Mouse (Mus musculus) lung, embryonic 14.5 days (tissue): ENCODE data around the gene Nmrk2. TPM values are rescaled to one million over a fixed set of nuclear protein-coding genes. Genes with fewer than 3 reads are reported as not detected.

Source experiments
- ATAC-seq: fragments of 200-750 bp; cut with Nextera tagmentation; 2 replicates; pipeline ENCODE4 v1.8.0; 2017; ENCODE audit warnings: mild to moderate bottlenecking, moderate TSS enrichment, moderate library complexity; ENCODE audit not compliant: insufficient read depth
- DNase-seq: peaks from one replicate; pipeline ENCODE4 v3.0.0-alpha.2; 2015
- H3K27ac ChIP-seq: fragments of 300-500 bp; sonication (generic); 2 replicates; pipeline ENCODE4 v1.5.1; 2014; ENCODE audit warnings: low read depth, mild to moderate bottlenecking, moderate library complexity
- H3K27me3 ChIP-seq: fragments of 300-500 bp; sonication (generic); 2 replicates; pipeline ENCODE4 v1.6.1; 2014; ENCODE audit warnings: low read length, control low read depth; ENCODE audit not compliant: insufficient read depth
- H3K36me3 ChIP-seq: fragments of 300-500 bp; sonication (generic); 2 replicates; pipeline ENCODE4 v1.6.1; 2014; ENCODE audit warnings: control low read depth; ENCODE audit not compliant: insufficient read depth
- H3K4me1 ChIP-seq: fragments of 300-500 bp; sonication (generic); 2 replicates; pipeline ENCODE4 v1.6.1; 2014; ENCODE audit warnings: antibody characterized with exemption, control low read depth; ENCODE audit not compliant: insufficient read depth
- H3K4me2 ChIP-seq: fragments of 300-500 bp; sonication (generic); 2 replicates; pipeline ENCODE4 v1.6.1; 2014; ENCODE audit warnings: mild to moderate bottlenecking
- H3K4me3 ChIP-seq: fragments of 300-500 bp; sonication (generic); 2 replicates; pipeline ENCODE4 v1.5.1; 2014; ENCODE audit warnings: low read depth, low read length
- H3K9ac ChIP-seq: fragments of 300-500 bp; sonication (generic); 2 replicates; pipeline ENCODE4 v1.6.1; 2014
- H3K9me3 ChIP-seq: fragments of 300-500 bp; sonication (generic); 2 replicates; pipeline ENCODE4 v1.6.1; 2016; ENCODE audit warnings: low read depth, low read length, control low read depth
- CTCF ChIP-seq: IDR thresholded peaks from 2 replicates; pipeline ENCODE4 v1.5.1; 2016; ENCODE audit warnings: antibody characterized with exemption, low read depth
- WGBS: fragments of 180-500 bp; shearing (Covaris S2); extraction: QIAGEN DNeasy Blood & Tissue Kit; methylation state at CpG from one replicate; pipeline ENCODE4 v1.1.7; 2014; 5-methylcytosine and 5-hydroxymethylcytosine counted together
- polyA plus RNA-seq: library from polyadenylated mRNA; unstranded; fragments of >200 nt; fragmentation: Nextera tagmentation; extraction: Ambion mirVana; gene quantifications from 2 replicates; pipeline ENCODE4 v1.2.1, GENCODE M21; 2014

Nmrk2 gene
- polyA plus RNA-seq, 1 experiment from 2014 or later = not detected

DNA sequence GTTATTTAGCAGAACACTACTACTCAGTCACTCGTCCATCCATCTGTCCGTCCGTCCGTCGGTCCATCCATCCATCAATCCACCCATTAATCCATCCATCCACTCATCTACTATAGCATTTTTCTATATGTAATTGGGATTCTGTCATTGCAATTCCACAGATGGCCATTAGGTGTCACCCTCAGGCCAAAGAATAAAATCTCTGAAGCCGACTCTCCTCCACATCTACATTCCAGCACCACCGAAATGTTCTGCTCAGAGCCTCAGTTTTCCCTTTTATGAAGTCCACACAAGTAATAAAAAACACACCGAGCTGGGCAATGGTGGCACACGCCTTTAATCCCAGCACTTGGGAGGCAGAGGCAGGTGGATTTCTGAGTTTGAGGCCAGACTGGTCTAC is 3.6 kb downstream of the Nmrk2 start:
- Histone ChIP-seq H3K27ac (no peak overlapping the region), H3K9ac (no peak overlapping the region), H3K4me1 (no peaks in the 10 kb centered on the region), H3K36me3 (no peaks in the 10 kb centered on the region), H3K4me3 (no peak overlapping the region), H3K9me3 (no peaks in the 10 kb centered on the region), H3K4me2 (no peak overlapping the region), H3K27me3 (peaks cover 25% of the 10 kb centered on the region)
- peak; percentile 89 for TF ChIP-seq CTCF
- DNase-seq (peak; percentile 91), ATAC-seq (no peak)
- under 1% methylated on average over 9 of the region's 9 CpGs for WGBS

DNA sequence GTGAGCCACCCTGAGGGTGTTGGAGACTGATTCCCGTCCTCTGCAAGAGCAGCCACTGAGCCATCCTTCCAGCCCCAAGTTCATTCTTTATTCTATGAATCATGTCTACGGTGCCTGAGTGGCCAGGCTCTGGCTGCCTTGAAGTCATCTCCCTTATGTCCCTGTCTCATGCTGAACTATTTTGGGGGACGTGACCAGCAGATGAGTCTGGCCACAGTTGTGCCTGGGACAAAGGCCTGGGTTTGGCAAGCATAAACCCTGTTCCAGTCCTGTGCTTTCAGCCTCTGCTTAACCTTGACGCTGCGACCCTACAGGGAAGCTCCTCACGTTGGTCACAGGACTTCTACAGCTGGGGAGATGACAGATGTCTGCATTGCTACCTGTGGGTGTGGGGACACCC is 4.5 kb downstream of the Nmrk2 start:
- WGBS = 48% methylated on average over 6 of the region's 6 CpGs
- ATAC-seq (no peak), DNase-seq (no peak)
- 0 out of 2 replicates have a peak, but pooled peaks cover 4% of the 10 kb centered on the region for H3K4me1 ChIP-seq
- TF ChIP-seq CTCF = no peak
- H3K9ac ChIP-seq = no peak overlapping the region
- H3K4me2 ChIP-seq = no peak overlapping the region
- H3K27me3 ChIP-seq = peaks cover 30% of the 10 kb centered on the region
- H3K27ac ChIP-seq = no peak overlapping the region
- H3K9me3 ChIP-seq = no peaks in the 10 kb centered on the region
- H3K36me3 ChIP-seq = no peaks in the 10 kb centered on the region
- H3K4me3 ChIP-seq = no peak overlapping the region

DNA sequence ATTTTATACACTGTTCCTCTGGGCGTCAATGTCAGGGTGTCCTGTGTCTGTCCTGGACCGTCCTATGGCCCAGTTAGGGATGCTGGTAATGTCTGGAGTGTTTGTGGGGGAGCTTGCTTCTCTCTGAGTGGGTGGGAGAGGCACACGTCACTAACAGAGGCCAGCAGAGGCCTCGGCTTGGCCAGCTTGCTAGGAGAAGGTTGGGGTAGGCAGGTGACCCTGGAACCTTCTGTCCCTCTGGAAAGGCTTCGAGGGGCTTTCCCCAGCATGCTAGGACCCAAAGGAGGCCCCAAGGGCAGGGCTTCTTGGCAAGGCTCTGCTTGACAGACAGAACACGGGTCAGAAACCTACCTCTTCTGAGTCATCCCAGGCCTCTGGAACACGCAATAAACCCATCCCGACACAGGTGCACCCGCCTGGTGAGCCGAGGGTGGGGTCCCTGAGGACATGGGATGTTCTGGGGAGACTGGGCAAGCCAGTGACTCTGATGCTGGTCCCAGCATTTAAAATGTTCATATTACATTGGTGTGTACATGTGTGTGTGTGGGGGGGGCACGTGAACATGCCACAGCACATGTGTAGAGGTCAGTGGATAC is 5.3 kb downstream of the Nmrk2 start:
- Histone ChIP-seq H3K4me1 (0 out of 2 replicates have a peak, but pooled peaks cover 4% of the 10 kb centered on the region), H3K4me2 (no peak overlapping the region), H3K27ac (no peak overlapping the region), H3K4me3 (no peak overlapping the region), H3K9me3 (no peaks in the 10 kb centered on the region), H3K9ac (no peak overlapping the region; the same call in 1 of the 2 replicates), H3K27me3 (peaks cover 30% of the 10 kb centered on the region), H3K36me3 (0 out of 2 replicates have a peak, but pooled peaks cover 2% of the 10 kb centered on the region)
- DNase-seq (no peak), ATAC-seq (no peak)
- 61% methylated on average over 11 of the region's 11 CpGs for WGBS
- no peak for TF ChIP-seq CTCF

DNA sequence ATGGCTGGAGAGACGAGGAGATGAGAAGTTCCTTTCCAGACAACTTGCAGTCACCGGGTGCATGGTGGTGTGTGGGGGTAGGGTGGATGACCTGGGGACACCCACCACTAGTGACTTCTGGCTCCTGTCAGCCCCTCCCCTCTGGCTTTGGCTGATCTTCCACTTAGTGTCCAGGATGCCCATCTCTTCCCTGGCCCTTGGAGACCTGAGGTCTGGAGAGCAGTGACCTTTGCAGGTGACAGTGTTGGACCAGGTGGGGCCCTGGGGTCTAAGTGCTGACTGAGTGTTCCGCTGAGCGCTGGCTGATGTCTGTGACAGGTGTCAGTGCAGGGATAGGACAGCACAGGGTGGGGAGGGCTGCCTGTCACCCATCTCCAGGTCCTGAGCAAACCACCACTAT is 6.6 kb downstream of the Nmrk2 start:
- peak overlapping the region; percentile 13 for H3K4me3 ChIP-seq
- ATAC-seq (no peak), DNase-seq (no peak)
- peak overlapping the region; percentile 13; the same call in 1 of the 2 replicates for H3K9ac ChIP-seq
- peak overlapping the region; percentile 25; the same call in 1 of the 2 replicates for H3K4me2 ChIP-seq
- 61% methylated on average over 4 of the region's 4 CpGs for WGBS
- H3K36me3 ChIP-seq = peaks cover 14% of the 10 kb centered on the region
- H3K9me3 ChIP-seq = no peaks in the 10 kb centered on the region
- peaks cover 30% of the 10 kb centered on the region for H3K27me3 ChIP-seq
- no peak for TF ChIP-seq CTCF
- H3K4me1 ChIP-seq = 0 out of 2 replicates have a peak, but pooled peaks cover 4% of the 10 kb centered on the region
- peak overlapping the region; percentile 71; the same call in 1 of the 2 replicates for H3K27ac ChIP-seq

DNA sequence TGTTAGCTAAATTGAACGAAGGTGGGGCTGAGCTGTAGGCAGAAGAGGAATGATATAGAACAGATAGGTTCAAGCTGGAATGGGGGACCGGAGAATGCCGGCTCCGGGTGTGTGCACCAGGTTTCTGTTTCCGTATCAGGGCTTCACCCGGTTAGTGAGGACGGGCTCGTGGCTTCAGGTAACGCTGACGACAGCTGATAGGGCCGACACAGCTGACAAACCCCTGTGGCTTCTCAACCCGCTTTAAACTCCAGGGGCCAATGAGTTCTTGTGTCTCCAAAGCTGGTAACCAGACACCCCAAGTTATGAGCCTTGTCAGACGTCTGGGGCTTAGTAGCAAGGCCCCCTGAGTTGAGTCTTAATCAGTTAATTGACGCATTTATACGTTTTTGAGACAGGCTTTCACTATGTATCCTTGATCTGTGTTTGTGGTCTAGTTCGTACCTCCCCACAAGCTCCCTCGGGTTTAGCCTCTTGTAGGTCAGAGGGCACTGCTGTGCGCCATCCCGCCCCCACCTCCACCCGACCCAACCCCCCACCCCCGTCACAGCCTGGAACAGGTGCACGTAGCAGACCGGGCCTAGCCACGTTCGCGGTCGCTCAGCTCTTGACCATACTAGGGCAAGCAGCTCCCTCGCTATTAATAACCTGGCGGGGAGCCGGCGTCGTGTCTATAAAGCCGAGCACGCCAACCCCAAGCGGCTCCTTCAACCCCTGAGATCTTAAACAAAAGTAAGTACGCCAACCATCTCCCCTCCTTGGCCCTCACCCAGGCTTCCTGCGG is 7.7 kb downstream of the Nmrk2 start:
- H3K4me2 ChIP-seq = peak overlapping the region; percentile 25; the same call in 1 of the 2 replicates
- H3K36me3 ChIP-seq = peaks cover 22% of the 10 kb centered on the region
- H3K9me3 ChIP-seq = no peaks in the 10 kb centered on the region
- ATAC-seq = no peak
- TF ChIP-seq CTCF = no peak
- peak; percentile 55 for DNase-seq
- H3K4me3 ChIP-seq = peak overlapping the region; percentile 13; the same call in 1 of the 2 replicates
- WGBS = 12% methylated on average over 37 of the region's 37 CpGs
- peak overlapping the region; percentile 71 for H3K27ac ChIP-seq
- 0 out of 2 replicates have a peak, but pooled peaks cover 4% of the 10 kb centered on the region for H3K4me1 ChIP-seq
- peak overlapping the region; percentile 10; the same call in 1 of the 2 replicates for H3K9ac ChIP-seq
- H3K27me3 ChIP-seq = peaks cover 30% of the 10 kb centered on the region

DNA sequence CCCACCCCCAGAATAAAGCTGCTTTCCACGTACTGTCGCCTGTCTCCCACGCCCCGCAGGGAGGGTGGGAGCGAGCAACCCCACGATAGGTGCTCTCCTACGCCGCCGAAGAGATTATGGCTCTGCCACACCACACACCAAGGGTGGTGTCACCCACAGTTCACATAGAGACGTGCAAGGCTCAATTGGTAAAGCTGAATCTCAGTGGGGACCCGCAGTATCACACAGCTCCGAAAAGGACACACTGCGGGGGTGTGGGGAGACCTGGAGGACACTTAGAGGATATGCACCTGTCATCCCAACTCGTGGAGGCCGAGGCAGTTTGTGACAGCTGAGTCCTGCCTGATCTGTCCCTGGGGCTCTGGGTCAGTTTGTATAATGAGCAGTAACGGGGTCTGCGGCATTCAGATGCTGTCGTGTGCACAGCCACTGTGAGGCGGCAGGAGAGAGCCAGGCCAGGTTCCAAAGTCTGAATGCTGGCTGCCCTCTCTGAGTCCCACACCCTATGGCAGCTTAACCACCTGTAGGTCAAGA is 8.8 kb downstream of the Nmrk2 start:
- Histone ChIP-seq H3K36me3 (peaks cover 31% of the 10 kb centered on the region), H3K4me1 (0 out of 2 replicates have a peak, but pooled peaks cover 4% of the 10 kb centered on the region), H3K4me3 (peak overlapping the region; percentile 53), H3K27me3 (peaks cover 30% of the 10 kb centered on the region), H3K9ac (peak overlapping the region; percentile 64), H3K9me3 (no peaks in the 10 kb centered on the region), H3K27ac (peak overlapping the region; percentile 90), H3K4me2 (peak overlapping the region; percentile 92)
- DNase-seq = peak; percentile 24
- ATAC-seq = peak; percentile 22; the same call in 1 of the 2 replicates
- TF ChIP-seq CTCF = 0 out of 2 replicates have a peak, but pooled peaks have one; percentile 2
- WGBS = 4% methylated on average over 19 of the region's 19 CpGs
